Mouse (Mus musculus): ENCODE measurements around the gene Lpp. TPM values are rescaled to one million over a fixed set of nuclear protein-coding genes. Genes with fewer than 3 reads are reported as not detected.

Gene Lpp
- total and polyA plus RNA-seq, 3 experiments, result not detected

- Histone ChIP-seq H3K27me3 (ENCODE audit: control insufficient read depth in 1 of 2, insufficient read depth in 2 of 2, low read length in 2 of 2) (no peaks in the 10 kb centered on the region), H3K36me3 (ENCODE audit: control insufficient read depth in 1 of 2, insufficient read depth in 2 of 2, low read length in 2 of 2) (no peaks in the 10 kb centered on the region), H3K9me3 (replicated peaks; ENCODE audit: insufficient read depth, low read length) (no peaks in the 10 kb centered on the region), H3K9ac (ENCODE audit: control insufficient read depth, low read depth, low read length, poor library complexity, severe bottlenecking) (no peak overlapping the region), H3K4me3 (ENCODE audit: control insufficient read depth in 1 of 2, insufficient read depth in 1 of 2, low read depth in 2 of 2, low read length in 2 of 2) (no peak overlapping the region), H3K4me1 (ENCODE audit: control insufficient read depth in 1 of 2, insufficient read depth in 2 of 2, low read length in 2 of 2) (no peaks in the 10 kb centered on the region), H3K27ac (ENCODE audit: control insufficient read depth, low read depth, low read length) (no peak overlapping the region), H3K79me2 (ENCODE audit: control insufficient read depth, insufficient read depth, low read length, poor library complexity) (no peaks in the 10 kb centered on the region)
- TF ChIP-seq TAL1 (IDR thresholded peaks at IDR 0.05; ENCODE audit: low read length) (no peak), TCF12 (IDR thresholded peaks at IDR 0.05; ENCODE audit: low read depth, low read length) (no peak), GABPA (IDR thresholded peaks at IDR 0.05; ENCODE audit: low read depth, low read length) (no peak), USF2 (IDR thresholded peaks at IDR 0.05; ENCODE audit: borderline replicate concordance in 1 of 2, insufficient read depth in 1 of 2, low read depth in 1 of 2, low read length in 2 of 2) (no peak), TBP (IDR thresholded peaks at IDR 0.05; ENCODE audit: low read depth, low read length) (no peak), JUND (IDR thresholded peaks at IDR 0.05; ENCODE audit: low read depth, low read length) (no peak), USF1 (IDR thresholded peaks at IDR 0.05; ENCODE audit: low read depth, low read length) (no peak), EP300 (IDR thresholded peaks at IDR 0.05; ENCODE audit: low read depth in 1 of 2, low read length in 2 of 2) (no peak), POLR2AphosphoS5 (IDR thresholded peaks at IDR 0.05; ENCODE audit: borderline replicate concordance, low read depth, low read length) (no peak), SMC3 (IDR thresholded peaks at IDR 0.05; ENCODE audit: low read depth, low read length) (no peak), ETS1 (IDR thresholded peaks at IDR 0.05; ENCODE audit: low read depth, low read length) (no peak), CTCF (IDR thresholded peaks at IDR 0.05 in 2 of 3, conservative IDR thresholded peaks at IDR 0.05 in 1 of 3; ENCODE audit: control insufficient read depth in 1 of 3, insufficient read depth in 1 of 3, low read depth in 2 of 3, low read length in 3 of 3, poor library complexity in 1 of 3, severe bottlenecking in 1 of 3) (no peak), RAD21 (IDR thresholded peaks at IDR 0.05; ENCODE audit: low read depth, low read length) (no peak), MAX (IDR thresholded peaks at IDR 0.05; ENCODE audit: low read length) (no peak), ELF1 (IDR thresholded peaks at IDR 0.05; ENCODE audit: low read depth, low read length) (no peak), MEF2A (IDR thresholded peaks at IDR 0.05; ENCODE audit: extremely low read depth, insufficient replicate concordance, low read depth, low read length, poor library complexity, severe bottlenecking) (no peak), BHLHE40 (IDR thresholded peaks at IDR 0.05; ENCODE audit: borderline replicate concordance, low read depth, low read length) (no peak), POLR2A (IDR thresholded peaks at IDR 0.05; ENCODE audit: control insufficient read depth in 1 of 2, insufficient read depth in 1 of 2, low read depth in 1 of 2, low read length in 2 of 2, poor library complexity in 1 of 2) (no peak), POLR2AphosphoS2 (IDR thresholded peaks at IDR 0.05; ENCODE audit: low read length) (no peak), ZKSCAN1 (IDR thresholded peaks at IDR 0.05; ENCODE audit: low read depth, low read length) (no peak)
- DNase-seq (ENCODE audit: low read depth, low spot score), result no peak
Observed at GRCm38 (mm10) chr16:24448493-24448845, 55.2 kb downstream of the Lpp start.

- Histone ChIP-seq H3K27me3 (ENCODE audit: control insufficient read depth in 1 of 2, insufficient read depth in 2 of 2, low read length in 2 of 2) (no peaks in the 10 kb centered on the region), H3K4me1 (ENCODE audit: control insufficient read depth in 1 of 2, insufficient read depth in 2 of 2, low read length in 2 of 2) (no peaks in the 10 kb centered on the region), H3K9me3 (replicated peaks; ENCODE audit: insufficient read depth, low read length) (no peaks in the 10 kb centered on the region), H3K4me3 (ENCODE audit: control insufficient read depth in 1 of 2, insufficient read depth in 1 of 2, low read depth in 2 of 2, low read length in 2 of 2) (no peak overlapping the region), H3K36me3 (ENCODE audit: control insufficient read depth in 1 of 2, insufficient read depth in 2 of 2, low read length in 2 of 2) (no peaks in the 10 kb centered on the region), H3K27ac (ENCODE audit: control insufficient read depth, low read depth, low read length) (no peak overlapping the region), H3K79me2 (ENCODE audit: control insufficient read depth, insufficient read depth, low read length, poor library complexity) (no peaks in the 10 kb centered on the region), H3K9ac (ENCODE audit: control insufficient read depth, low read depth, low read length, poor library complexity, severe bottlenecking) (no peak overlapping the region)
- DNase-seq (ENCODE audit: low read depth, low spot score), result no peak
- no peak for TF ChIP-seq HCFC1 (IDR thresholded peaks at IDR 0.05; ENCODE audit: low read depth, low read length)
Observed at GRCm38 (mm10) chr16:24449806-24450205, 56.5 kb downstream of the Lpp start.
